Mouse (Mus musculus): ENCODE data around the gene 1700019D03Rik.
"Not testable (repeated sequence)": the region's sequence is repeated elsewhere in the genome, so short reads cannot be mapped to it uniquely, and the experiment has no call there.

The 1700019D03Rik gene

DNA sequence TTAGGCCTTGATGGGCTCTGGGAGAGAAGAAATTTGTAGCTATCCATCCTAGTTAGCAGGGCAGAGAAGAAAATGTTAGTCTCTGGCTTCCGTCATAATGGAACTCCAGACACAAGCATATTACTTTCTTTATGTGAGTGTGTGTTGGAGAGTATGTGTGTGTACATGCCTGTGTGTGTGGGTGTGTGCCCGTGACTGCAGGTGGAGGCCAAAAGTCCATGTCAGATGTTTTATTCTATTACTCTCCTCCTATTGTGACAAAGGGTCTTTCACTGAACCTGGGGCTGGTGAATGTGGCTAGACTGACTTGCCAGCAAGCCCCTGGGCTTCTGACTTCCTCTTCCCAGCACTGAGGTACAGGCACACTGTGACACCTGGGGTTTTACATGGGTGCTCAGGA lies 65.5 kb downstream of the 1700019D03Rik start:
- no peak for DNase-seq (ENCODE audit: low spot score)

DNA sequence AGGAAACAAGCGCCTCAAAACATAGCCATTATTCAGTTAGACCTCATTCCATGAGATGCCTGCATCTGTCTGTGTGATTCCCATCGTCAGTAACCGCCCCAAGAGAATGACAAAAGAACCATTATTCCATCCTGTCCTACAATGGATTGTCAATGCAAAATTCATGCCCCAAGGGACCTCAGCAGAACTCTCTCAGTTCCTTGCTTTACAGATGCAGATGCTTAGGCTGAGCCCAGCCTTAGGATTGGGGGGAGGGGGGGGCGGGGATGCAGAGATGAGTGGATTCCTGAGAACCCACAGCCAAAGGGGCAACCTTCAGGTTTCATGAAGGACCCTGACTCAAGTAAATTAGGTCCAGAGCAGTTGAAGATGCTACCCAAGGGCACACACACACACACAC lies 66.4 kb downstream of the 1700019D03Rik start:
- peak; percentile 51 for DNase-seq (ENCODE audit: low spot score)

DNA sequence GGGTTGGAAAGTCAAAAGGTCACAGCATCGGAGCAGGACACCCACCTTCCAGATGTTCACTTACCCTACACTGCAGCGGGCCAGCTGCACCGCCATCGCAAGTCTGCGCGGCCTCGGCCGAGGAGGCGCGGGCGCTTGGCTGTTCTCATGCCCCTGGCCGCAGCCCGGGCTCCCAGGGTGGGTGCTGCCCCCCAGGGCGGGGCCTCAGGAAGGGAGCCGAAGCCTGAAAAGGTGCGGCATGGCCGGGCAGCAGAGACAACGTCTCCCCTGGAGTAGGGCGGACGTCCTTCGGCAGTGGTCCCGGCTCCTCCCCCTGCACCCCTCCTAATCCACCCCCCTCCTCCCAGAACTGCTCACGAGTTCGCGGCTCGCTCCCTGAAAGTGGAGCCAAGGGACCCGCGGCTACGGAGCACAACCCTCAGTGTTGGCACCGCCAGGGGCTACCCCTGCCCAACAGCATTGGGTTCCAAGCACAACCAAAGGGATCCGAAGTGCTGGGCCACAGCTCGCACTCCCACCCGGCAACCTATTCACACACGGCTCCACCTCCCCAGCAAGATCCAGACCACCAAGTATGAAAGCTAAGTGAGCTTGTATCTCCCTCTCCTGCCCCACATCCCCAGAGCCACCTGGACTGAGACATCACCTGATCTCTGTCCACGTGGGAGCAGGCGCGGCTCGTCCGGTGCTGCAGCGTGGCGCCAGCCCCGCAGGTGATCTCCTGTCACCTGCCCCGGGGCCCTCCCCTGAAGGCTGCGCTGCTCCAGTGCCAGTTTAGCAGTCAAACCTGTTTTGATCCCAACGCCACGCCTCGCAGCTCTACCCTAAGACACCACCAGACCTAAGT lies 67.2 kb downstream of the 1700019D03Rik start:
- peak; percentile 39 for DNase-seq (ENCODE audit: low spot score)

DNA sequence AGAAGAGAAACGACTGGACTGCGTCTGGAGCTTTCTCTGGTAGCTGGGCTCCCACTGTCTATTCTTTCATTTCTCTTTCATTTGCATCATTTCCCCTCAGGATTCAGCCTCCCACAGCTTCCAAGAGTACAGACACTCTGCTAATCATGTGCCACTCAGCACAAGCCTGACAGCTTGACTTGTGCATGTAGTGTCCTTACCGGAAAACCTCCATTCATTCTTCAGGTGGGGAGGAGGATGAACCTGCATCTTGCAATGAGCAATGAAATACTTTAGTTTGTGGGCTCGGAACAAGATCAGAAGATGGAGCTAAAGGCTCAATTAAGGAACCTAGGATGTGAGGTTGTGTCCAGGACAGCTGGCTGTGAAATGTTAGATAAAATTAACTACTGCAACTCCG lies 67.8 kb downstream of the 1700019D03Rik start:
- peak; percentile 29 for DNase-seq (ENCODE audit: low spot score)

DNA sequence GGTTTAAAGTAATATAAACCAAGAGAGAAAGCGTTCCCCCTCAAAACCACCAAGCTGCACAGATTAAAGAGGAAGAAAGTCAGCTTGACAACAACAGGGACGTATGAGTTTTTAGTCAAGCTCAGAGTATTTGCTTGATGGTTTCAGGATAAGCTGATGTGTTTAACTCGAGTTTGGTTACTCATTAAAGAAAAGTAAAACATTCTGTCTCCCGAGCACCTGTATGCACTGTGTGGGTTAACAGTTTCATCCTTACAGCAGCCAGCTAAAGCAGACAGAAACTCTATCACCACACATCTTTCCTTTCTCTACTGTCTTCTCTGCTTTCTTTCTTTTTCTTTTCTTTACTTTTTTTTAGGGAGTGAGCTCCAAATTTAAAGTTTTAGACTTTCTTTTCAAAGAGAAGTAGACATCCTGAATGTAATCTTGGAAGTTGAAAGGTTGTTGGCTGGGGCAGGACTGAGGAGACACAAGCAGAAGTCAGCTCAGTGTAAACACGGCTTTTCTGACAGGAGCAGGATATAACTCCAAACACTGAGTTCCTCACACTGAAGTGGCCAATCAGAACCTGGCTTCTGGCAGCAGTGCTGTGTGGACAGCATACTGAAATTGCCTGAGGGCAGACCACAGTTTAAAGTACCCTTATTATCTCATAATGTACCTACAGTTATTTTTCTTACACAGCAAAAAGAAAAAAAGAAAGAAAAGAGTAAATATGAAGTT lies 68.7 kb downstream of the 1700019D03Rik start:
- DNase-seq (ENCODE audit: low spot score): peak; percentile 21

DNA sequence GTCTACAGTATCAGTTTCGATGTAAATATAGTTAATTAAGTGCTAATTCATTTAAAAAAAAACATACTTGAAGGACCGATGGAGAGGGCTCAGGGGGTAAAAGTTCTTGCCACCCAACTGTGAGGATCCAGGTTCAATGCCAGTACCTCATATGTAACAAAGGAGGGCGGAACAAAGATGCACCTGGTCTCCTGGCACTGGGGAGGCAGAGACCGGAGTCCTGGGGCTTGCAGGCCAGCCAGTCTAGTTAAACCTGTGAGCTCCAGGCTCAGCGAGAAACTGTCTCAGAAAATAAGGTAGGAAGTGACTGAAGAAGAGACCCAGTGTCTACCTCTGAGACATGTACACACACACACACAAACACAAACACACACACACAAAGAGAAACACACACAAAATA lies 72.1 kb downstream of the 1700019D03Rik start:
- no peak for DNase-seq (ENCODE audit: low spot score)

DNA sequence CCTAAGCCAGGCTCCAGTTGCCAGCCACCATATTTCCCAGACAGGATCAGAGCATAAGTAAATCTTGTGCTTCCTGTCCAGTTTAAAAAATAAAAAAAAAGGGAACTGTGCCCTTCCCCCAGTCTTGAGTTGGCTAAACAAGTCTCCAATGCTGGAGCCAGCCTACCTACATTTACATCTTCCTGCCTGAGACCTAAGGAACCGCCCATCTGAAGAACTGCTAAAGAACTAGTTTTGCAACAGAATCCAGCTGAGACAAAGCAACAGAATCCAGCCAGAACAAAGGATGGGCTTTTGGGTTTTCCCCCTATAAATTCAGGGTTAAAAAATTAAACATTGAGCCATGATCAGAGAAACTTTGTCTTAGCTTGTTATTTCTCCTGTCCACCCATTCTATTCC lies 81.0 kb downstream of the 1700019D03Rik start:
- no peak for DNase-seq (ENCODE audit: low spot score)

DNA sequence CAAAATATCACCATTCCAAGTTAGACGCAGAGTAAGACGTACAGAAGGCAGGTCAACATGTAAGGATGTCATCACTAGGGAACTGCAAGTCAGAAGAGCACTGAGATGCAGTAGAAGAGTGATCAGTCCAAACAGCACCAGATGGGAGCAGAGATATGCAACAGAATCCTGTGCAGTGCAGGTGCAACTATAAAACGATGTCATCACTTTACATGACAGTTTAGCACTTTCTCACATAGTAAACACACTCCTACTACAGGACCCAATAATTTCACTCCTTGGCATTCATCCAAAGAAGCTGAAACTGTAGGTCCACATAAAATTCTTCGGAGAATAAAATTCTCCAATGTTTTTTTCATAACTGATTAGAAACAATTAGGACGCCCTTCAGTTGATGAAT lies 85.5 kb downstream of the 1700019D03Rik start:
- DNase-seq (ENCODE audit: low spot score): no peak

DNA sequence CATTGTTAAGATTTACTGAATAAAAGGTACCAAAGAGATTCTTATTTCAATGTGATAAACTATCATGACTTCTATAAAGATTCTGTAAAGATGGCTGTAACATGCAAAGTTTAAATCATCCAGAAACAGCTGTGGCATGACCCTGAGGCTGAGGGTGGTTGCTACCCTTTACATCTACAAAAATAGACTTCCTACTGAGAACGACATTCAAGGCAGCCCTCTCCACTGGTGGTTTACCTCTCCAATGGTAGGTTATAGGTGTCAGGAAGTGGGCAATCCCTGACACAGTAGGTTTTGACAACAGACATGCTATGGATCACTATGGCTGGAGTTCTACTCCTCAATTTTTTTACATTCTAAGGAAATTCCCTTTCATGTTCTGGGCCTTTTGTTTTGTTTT lies 95.5 kb downstream of the 1700019D03Rik start:
- DNase-seq (ENCODE audit: low spot score): not testable (repeated sequence)

DNA sequence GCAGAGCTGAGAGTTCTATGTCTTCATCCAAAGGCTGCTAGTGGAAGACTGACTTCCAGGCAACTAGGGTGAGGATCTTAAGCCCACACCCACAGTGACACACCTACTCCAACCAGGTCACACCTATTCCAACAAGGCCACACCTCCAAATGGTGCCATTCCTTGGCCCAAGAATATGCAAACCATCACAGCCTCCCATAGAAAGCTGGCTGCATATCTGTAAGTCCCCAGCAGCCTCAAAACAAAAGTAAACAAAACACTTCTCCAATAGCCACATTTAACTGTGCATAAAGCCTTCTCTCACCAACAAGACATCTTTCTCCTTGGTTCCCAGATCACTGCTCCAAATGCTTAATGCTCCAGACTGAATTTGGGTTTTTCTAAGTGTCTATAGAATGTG lies 101.1 kb downstream of the 1700019D03Rik start:
- DNase-seq (ENCODE audit: low spot score): not testable (repeated sequence)

DNA sequence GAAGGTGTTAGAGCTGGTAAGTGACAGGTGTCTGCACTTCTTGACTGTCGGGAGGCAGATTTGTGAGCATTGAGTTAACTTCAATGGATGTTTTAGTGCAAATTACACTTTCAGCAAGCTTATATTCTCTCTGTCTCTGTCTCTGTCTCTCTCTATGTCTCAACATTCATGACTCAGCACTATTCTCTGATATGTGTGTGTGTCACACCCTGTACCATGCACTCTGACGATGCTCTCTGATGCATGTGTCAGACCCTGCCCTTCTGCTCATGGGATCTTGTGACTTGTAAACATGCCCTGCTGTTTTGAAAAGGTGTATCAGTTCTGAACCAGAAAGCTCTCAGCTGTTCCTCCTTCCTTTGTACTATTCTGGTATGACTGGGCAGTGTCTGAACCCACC lies 103.3 kb downstream of the 1700019D03Rik start:
- no peak for DNase-seq (ENCODE audit: low spot score)

DNA sequence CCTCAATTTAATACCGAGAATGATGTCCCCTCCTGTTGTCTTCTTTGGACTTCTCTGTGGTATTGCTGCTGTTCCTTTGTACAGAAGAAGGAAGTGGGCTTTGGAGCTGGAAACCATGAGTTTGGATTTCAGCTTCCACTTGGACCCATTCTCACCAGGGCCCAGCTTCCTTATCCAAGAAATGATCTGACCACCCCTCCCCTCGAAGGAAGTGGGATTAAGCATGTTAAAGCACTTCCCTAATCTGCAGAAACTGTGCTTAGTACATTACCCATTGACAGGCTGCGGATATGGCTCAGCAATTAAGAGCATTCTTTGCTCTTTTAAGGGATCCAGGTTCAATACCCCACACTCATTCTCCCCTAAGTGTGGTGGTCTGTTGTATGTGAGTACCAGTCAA lies 110.2 kb downstream of the 1700019D03Rik start:
- no peak for DNase-seq (ENCODE audit: low spot score)

DNA sequence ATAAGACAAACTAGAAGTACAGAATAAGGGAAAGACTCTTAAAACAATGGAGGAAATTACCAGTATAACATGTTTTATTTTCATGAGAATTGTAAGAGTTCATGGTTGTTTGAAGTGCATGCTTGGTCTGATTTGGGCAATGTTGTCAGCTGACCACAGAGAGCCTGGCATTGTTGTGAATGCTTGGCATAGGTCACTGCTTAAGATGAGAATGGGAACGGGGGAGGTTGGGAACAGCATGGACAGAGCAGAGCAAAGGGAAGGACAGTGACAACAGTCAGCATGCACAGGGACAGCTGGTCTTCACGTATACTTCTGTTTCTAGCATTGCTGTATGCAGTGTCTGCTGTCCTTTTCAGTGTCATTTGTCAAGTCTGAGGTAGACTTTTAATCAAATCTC lies 135.8 kb downstream of the 1700019D03Rik start:
- DNase-seq (ENCODE audit: low spot score): no peak
